Mouse (Mus musculus) hindbrain, embryonic 11.5 days (tissue): ENCODE results near the gene Gm45902. TPM values are rescaled to one million over a fixed set of nuclear protein-coding genes. Genes with fewer than 3 reads are reported as not detected.

Experiments
- polyA plus RNA-seq: library from polyadenylated mRNA; unstranded; fragments of >200 nt; fragmentation: Nextera tagmentation; extraction: Ambion mirVana; gene quantifications from 2 replicates; pipeline ENCODE4 v1.2.1, GENCODE M21; 2014

Gene Gm45902
- polyA plus RNA-seq, 1 experiment from 2014 or later = 6.9 TPM

Other genes with a start within 250 kb of the Gm45902 start
- gene Nmt2, start 228.6 kb downstream of the Gm45902 start, polyA plus RNA-seq = 64.2 and 76.5 TPM in 2 replicates
- gene Rpp38, start 180.1 kb downstream of the Gm45902 start, polyA plus RNA-seq = 16.2 and 20.5 TPM in 2 replicates
- 0.36 and 0.52 TPM in 2 replicates for gene Acbd7, start 176.6 kb downstream of the Gm45902 start, polyA plus RNA-seq
- gene Olah, start 115.6 kb downstream of the Gm45902 start, polyA plus RNA-seq = 0.11 TPM in 1 of 2 replicates, not detected in the other
- gene Meig1, start 90.1 kb downstream of the Gm45902 start, polyA plus RNA-seq = 5.3 and 7.7 TPM in 2 replicates
- 8.6 and 11.0 TPM in 2 replicates for gene Dclre1c, start 88.7 kb downstream of the Gm45902 start, polyA plus RNA-seq
- 39.7 and 41.3 TPM in 2 replicates for gene Suv39h2, start 37.8 kb downstream of the Gm45902 start, polyA plus RNA-seq
- gene Hspa14, start within 50 bp of the Gm45902 start, polyA plus RNA-seq = 108 and 111 TPM in 2 replicates
- gene Cdnf, start 240 bp upstream of the Gm45902 start, polyA plus RNA-seq = 0.19 and 0.43 TPM in 2 replicates
- 65.8 and 70.9 TPM in 2 replicates for gene Fam107b, start 57.7 kb upstream of the Gm45902 start, polyA plus RNA-seq